Mouse (Mus musculus) gonadal fat pad, adult 2 months (tissue): ENCODE measurements at regions not wholly inside any gene's neighbourhood (a gene's known extent, or its start where the extent isn't known, plus 50 kb on each side); places are given as distances from the start of the nearest gene placed in this dataset.
"Not testable (repeated sequence)": the region's sequence is repeated elsewhere in the genome, so short reads cannot be mapped to it uniquely, and the experiment has no call there.

Source experiments
- DNase-seq: peaks from one replicate; pipeline ENCODE4 v3.0.0-alpha.2; 2012; ENCODE audit warnings: low read depth

DNA sequence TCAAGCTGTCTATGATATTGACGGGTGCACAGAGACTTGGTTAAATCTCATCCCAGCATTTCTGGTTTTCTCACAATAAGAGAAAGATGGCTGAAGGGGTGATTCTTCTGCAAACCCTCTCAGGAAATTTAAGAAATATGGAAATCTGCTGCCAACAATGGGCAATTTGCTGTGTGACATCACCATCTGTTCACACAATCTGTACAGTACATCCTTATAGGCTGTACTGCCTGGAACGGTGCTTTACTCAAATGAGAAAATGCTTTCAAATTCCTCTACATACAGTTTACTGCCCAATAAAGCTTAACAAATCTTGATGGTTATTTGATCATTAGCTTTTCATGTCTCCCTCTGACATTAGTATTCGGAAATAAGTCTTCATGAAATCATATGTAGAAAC is 172.4 kb upstream of the Hsf2 start:
- DNase-seq = no peak

DNA sequence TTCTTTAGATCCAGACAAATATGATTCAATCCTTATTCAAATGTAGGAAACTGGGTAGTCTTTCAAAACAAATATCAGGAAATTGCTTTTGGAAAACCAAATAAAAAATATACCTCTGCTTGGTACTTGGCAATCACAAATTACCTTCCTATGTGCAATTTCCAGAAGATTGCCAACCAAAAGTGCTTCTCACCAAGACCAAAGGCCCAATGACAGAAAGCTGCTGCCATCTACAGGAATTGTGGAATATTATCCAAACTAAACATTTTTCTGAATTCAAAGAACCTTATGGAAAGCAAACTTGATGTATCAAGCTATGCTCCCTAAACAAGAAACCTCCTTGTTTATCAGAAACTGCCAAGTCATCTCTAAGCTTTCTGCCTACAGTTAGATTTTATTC is 169.1 kb upstream of the Hsf2 start:
- no peak for DNase-seq

DNA sequence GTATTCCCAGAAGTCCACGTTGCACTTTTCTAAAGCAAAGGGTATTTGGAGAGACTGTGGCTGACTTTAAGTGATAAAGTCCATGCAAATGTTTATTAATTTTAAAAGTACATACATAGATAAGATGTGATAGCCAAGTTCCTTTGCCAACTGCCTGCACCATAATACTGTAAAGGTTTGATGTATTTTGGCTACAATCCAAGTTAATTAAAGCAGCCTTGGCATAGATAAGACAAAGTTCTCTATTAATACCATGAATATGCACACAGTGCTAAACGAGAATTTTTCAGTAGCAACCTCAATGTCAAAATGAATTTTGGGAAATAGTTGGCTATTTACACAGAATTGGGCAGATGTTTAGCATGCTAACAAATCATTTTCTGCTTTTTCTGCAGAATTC is 167.0 kb upstream of the Hsf2 start:
- DNase-seq = no peak

DNA sequence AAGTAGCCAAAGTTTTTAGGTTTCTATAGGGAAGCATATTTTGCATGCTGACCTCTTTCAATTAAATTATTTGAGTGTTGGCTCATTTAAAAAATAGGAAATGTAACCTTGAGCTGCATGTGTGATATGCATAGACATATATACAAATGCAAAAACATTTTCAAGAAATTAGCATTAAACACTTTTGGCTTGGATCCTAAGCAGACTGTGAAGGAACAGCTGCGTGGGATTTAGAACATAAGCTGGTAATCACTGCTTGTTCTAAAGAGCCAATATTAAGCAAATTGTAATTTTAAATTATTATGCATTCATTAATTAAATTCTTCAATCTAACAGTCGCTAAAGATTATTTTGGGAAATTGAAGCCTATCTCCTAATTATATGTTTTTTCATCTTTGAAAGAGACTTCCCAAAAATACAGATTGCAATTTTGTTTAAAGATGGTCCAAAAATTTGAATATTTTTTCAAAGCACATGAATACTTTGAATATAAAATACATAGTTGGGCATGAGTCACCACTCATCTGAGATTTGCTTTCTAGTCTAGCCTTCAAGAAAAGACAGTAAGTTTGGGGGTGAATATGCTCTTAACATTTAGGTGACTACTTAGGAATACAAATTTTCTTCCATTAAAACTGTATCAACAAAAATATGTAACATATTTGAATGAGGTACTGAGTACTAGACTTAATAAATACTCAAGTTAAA is 163.3 kb upstream of the Hsf2 start:
- DNase-seq = no peak

DNA sequence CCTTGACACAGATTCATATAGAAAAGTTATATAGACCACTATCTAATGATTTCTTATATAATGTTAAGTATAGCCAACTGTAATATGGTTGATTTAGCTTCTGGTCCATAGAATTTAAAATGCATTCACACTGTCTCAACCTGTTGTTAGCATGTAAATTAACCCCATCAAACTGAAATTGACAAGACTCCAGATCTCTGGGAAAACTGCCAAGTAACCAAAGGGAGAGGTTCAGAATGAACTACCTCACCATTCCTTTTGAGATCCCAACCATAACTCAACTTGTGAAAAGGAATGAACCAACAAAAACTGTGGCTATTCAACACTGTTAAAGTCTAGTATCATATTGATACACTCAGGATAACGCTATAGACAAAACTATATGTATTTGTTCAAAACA is 162.0 kb upstream of the Hsf2 start:
- no peak for DNase-seq

DNA sequence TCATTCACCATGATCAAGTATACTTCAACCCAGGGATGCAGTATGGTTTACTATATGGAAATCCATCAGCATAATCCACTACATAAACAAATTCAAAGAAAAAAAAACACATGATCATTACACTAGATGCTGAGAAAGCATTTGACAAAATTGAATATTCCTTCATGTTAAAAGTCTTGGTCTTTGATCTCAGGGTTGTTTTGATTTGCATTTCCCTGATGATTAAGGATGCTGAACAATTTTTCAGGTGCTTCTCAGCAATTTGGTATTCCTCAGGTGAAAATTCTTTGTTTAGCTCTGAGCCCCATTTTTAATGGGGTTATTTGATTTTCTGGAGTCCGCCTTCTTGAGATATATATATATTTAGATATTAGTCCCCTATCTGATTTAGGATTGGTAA is 123.4 kb upstream of the Hsf2 start:
- not testable (repeated sequence) for DNase-seq
